Mouse (Mus musculus) testis, postnatal 14 days (tissue): ENCODE measurements around the gene Fyn.
A peak's percentile ranks its signal among the peaks of the same experiment; 100 is the strongest.

Source experiments
- DNase-seq: peaks from one replicate; pipeline ENCODE4 v3.0.0; 2021; ENCODE audit warnings: low spot score

Fyn gene

DNA sequence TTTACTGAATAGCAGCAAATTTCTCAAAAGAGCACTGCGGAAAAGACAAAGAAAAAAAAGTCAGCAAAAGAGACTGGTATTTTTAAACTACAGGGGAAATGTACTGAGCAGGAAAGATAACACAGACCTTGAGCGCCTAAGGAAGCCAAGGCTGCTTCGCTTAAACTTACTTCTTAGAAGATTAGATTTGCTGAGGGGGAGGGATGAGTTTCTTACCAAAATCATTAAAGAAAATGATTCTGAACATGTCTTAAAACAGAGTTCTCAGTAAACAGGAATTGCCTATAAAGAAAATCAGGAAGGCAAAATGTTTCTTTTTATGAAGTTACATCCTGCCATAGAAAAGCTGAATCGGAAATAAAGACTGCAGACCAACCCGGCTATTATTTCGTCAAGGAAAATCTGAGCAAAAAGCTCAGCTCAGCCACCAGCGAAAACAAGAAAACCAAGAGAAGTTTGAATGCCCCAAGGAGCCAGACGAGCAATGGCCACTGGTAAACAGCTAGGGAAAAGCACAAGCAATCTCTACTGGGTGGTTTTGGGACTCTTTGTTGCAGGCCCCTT, at the start of gene Fyn:
Fyn (plus strand) TSS at position 284 of the 564 bp plus-strand sequence.
- DNase-seq = peak; percentile 25

- DNase-seq = no peak
Observed at GRCm38 (mm10) chr10:39320798-39321622, 47.6 kb upstream of the Fyn start.

DNA sequence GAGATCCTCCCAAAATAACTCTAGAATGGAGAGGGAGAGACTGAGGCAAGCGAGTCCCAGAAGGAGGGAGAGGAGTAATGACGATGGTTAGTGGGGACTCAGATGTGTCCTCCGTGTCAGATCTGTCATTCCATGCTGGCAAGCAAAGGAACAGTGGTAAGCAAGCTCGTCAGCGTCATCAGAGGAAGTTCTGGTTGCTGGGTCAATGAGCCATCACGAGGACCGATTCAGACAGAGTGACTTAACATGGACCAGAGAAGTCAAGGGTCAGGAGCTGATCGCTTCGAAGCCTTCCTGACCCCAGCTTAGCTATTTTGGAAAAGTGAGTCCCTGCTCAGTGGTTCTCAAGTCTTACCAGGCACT, 47.1 kb upstream of the Fyn start:
- DNase-seq = no peak

- DNase-seq = no peak
Observed at GRCm38 (mm10) chr10:39322143-39322542, 46.5 kb upstream of the Fyn start.

GRCm38 (mm10) chr10:39324291-39324690, 44.4 kb upstream of the Fyn start:
- DNase-seq = no peak

DNA sequence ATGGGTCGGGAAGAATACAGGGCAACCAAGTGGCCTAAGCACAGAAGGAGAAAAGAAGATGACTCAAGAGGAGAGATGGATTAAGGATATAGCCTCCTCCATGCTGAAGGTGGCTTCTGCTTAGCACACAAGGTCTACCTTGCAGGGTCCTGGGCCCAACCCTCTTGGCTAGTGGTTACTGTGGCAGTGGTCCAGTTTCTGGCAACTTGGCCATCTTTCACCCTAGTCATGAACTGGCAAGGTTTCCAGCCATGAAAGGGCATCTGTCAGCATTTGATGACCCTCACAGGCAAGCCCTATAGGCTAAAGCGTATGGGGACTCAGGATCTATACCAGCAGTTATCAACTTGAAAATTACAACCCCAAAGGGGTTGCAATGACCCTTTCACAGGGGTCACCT, 40.0 kb upstream of the Fyn start:
- no peak for DNase-seq

GRCm38 (mm10) chr10:39334320-39334719, 34.3 kb upstream of the Fyn start:
- DNase-seq = no peak

- no peak for DNase-seq
Observed at GRCm38 (mm10) chr10:39335880-39336279, 32.8 kb upstream of the Fyn start.

GRCm38 (mm10) chr10:39339189-39339968, 29.3 kb upstream of the Fyn start:
- no peak for DNase-seq

- no peak for DNase-seq
Observed at GRCm38 (mm10) chr10:39339969-39340236, 28.8 kb upstream of the Fyn start.

GRCm38 (mm10) chr10:39343551-39343950, 25.1 kb upstream of the Fyn start:
- no peak for DNase-seq

GRCm38 (mm10) chr10:39345921-39346320, 22.7 kb upstream of the Fyn start:
- no peak for DNase-seq

DNA sequence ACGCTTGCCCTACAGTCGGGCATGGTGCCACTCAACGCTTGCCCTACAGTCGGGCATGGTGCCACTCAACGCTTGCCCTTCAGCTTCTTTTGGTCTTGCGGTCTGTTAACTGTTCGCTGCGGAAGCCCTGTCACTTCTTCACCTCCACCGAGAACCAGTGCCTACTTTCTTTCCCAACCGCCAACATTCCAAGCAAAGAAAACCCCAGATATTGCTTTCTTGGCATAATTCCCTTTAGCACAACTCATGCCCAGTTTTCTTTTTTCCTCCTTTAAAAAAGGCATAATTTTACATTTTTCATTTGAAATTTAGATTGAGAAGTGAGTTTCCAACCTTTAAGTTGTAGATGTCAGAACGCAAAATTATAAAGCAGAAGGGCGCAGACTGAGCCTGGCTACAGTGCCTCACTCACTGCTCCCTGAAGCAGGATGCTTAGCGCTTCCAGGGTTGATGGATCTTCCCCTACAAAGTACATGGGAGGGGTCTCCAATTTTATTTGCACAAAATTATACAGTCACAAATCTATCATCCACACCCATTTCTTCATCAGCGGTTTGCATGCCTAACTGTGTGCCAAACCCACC, 18.8 kb upstream of the Fyn start:
- DNase-seq = no peak

- no peak for DNase-seq
Observed at GRCm38 (mm10) chr10:39364196-39364595, 4.5 kb upstream of the Fyn start.

- DNase-seq = peak; percentile 97
Observed at GRCm38 (mm10) chr10:39369502-39369931, 862 bp downstream of the Fyn start.

DNA sequence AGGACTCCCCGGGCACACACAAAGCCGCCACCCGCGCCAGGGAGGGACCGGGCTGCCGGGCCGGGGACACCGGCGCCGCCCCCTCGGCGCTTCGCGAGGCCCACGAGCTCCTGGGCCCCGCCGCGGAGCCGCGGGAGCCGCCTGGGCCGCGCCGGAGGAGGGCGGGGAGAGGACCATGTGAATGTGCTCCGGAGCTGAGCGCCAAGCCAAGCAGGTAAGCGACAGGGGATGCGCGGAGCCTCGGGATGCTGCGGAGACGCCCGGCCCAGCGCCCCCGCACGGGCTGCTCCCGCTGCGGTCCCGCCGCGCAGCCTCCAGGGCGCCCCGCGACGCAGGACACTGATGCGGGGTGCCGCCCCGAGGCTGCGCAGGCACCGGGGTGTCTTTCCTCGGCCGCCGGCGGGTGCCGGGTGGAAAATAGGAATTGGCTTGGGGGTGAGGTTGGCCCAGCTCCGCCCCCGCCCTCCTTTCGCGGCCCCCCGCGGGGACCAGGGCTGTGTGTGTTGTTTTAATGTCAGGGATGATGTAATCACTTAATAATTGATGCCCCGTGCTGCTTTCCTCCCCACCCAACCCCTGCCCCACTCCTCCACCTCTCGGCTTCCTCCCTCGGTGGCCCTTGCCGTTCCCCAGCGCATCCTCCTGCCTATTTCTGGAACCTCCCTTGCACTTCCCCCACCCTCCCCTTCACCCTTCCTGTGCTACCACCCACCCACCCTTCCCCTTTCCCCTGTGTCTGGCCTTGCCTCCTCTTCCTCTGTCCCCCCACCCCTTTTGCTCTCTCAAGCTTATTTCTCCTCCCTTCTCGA, 1.5 kb downstream of the Fyn start:
- peak; percentile 12 for DNase-seq

- DNase-seq = no peak
Observed at GRCm38 (mm10) chr10:39370786-39371221, 2.1 kb downstream of the Fyn start.

- no peak for DNase-seq
Observed at GRCm38 (mm10) chr10:39371467-39371866, 2.8 kb downstream of the Fyn start.

DNA sequence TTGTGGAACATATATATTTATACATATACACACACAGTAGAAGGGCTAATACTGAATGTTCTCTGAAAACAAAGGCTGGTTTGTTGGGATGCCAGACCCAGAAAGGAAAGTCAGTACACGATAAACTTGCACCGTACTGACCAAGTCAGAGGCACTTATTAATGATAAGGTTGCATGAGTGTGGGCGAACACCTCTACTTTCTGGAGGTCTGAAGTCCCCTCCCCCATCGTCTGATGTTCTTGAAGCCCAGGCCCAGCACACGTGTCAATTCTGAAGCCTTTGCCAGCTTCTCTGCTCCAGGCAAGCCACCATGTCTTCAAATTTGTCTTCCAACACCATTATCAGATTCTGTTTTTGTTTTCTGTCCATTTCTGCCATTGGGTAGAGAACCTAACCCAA, 3.3 kb downstream of the Fyn start:
- DNase-seq = no peak

DNA sequence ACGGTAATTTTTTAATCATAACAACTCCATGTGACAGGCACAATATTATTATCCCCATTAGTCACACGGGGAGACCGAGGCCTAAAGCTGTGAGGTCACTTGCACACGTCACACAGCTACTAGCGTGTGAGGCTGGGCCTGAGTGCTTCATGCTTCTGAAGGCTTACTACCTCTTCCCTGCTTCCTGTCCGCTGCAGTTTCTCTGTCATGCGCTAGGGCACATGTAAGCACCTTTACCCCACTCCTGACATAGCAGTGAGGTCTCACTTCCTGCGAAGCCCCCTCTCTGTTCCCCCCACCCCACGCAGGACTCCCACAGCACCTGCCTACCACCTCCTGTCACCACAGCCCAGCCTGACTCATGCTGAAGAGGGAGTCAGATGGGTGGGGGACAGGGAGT, 8.0 kb downstream of the Fyn start:
- no peak for DNase-seq

DNA sequence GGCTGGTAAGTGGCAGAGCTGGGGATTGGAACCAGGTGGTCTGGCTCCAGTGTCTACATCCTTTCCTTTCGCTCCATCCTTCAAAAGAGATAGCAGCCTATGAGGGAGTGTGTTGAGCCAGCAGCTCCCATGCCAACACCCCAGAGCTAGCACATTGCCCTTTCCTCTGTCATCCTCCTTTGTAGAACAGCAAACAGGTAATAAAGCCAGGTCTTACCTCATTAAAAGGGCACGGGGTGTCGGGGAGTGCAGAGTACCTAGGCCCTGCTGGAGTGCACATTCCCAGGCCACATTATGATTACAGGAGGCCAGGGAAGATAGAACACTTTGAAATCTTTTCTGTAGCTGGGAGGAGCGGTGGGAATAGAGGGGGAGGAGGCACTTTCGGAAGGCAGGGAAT, 8.6 kb downstream of the Fyn start:
- DNase-seq = no peak

DNA sequence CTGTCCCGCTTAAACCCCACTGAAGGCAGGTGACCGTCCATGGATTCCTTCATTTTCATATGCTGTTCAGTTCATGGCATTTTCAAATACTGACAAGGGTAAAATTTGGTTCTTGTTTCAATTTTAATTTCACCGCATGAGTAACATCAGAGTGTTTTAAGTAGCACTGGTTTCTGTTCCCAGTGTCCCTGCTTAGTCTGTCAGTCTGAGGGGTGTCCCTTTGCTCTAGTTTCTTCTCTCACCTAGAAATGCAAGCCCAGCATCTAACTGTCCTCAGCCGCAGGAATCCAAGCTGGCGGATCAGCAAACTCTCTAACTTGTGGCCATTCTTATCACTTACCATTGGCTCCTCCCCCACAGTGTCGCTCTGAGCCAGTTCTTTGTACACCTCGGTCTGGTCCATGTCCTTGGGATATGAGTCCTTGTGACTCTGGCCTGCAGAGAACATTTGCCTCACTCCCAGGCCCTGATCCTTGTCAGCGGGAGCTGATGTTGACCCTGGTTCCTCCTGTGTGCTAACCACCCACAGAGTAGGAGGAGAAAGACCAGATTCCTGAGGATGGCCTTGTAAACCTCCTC, 9.5 kb downstream of the Fyn start:
- peak; percentile 74 for DNase-seq
